ENCODE assay signal across 35 mouse cellular contexts in genomic region chr9:48404687-48405086, GRCm38 (mm10). TPM values are rescaled to one million over a fixed set of nuclear protein-coding genes. Genes with fewer than 3 reads are reported as not detected.
"Had no signal": no experiment of that assay in that cellular context is flagged by ENCODE, and none has a peak within 500 bp of the region (broad histone marks: within the 10 kb centered on the region; RNA-seq: fewer than 3 reads in every experiment).

No protein-coding gene starts in this region.

- H3K4me2 ChIP-seq: heart, embryonic 11.5 days; heart, embryonic 12.5 days; heart, embryonic 13.5 days; heart, embryonic 15.5 days; hindbrain, embryonic 12.5 days; hindbrain, embryonic 13.5 days; hindbrain, embryonic 14.5 days; hindbrain, embryonic 15.5 days; intestine, embryonic 15.5 days; kidney, embryonic 15.5 days had no signal

- H3K9me3 ChIP-seq: heart, embryonic 12.5 days; heart, embryonic 15.5 days; hindbrain, embryonic 10.5 days; hindbrain, embryonic 12.5 days; hindbrain, embryonic 13.5 days; hindbrain, embryonic 15.5 days; intestine, embryonic 15.5 days; kidney, embryonic 15.5 days had no signal

- H3K36me3 ChIP-seq: heart, embryonic 12.5 days; heart, embryonic 13.5 days; heart, embryonic 15.5 days; hindbrain, embryonic 10.5 days; hindbrain, embryonic 12.5 days; hindbrain, embryonic 13.5 days; hindbrain, embryonic 15.5 days; intestine, embryonic 15.5 days; kidney, embryonic 15.5 days had no signal

- ATAC-seq: hindbrain, embryonic 16.5 days; hindbrain, postnatal 0 days; inflammation-experienced regulatory T-cells, adult 6 months; intestine, embryonic 15.5 days; intestine, embryonic 16.5 days; intestine, postnatal 0 days had no signal

- H3K9ac ChIP-seq: heart, embryonic 12.5 days; heart, embryonic 13.5 days; heart, embryonic 15.5 days; hindbrain, embryonic 12.5 days; hindbrain, embryonic 13.5 days; hindbrain, embryonic 14.5 days; hindbrain, embryonic 15.5 days; intestine, embryonic 15.5 days; kidney, embryonic 15.5 days had no signal

- H3K27ac ChIP-seq: heart, embryonic 13.5 days; heart, embryonic 15.5 days; hindbrain, embryonic 10.5 days; hindbrain, embryonic 12.5 days; hindbrain, embryonic 13.5 days; hindbrain, embryonic 14.5 days; hindbrain, embryonic 15.5 days; hindbrain, postnatal 0 days; intestine, embryonic 15.5 days; kidney, embryonic 15.5 days; kidney, postnatal 0 days; layer of hippocampus, adult 2 months; left cerebral cortex, adult 2 months had no signal

- DNase-seq: heart, postnatal 10 days; heart, postnatal 14 days; heart, postnatal 36 days; heart, postnatal 4 days; kidney, adult 11 months; kidney, adult 18-20 months; kidney, adult 2 months; kidney, adult 8-10 months; kidney, adult 9 months; kidney, postnatal 10 days; kidney, postnatal 14 days; kidney, postnatal 25 days; kidney, postnatal 36 days; kidney, postnatal 4 days; layer of hippocampus, adult 9-11 months; layer of hippocampus, postnatal 36 days had no signal

- H3K4me3 ChIP-seq: heart, embryonic 12.5 days; heart, embryonic 13.5 days; heart, embryonic 15.5 days; hindbrain, embryonic 10.5 days; hindbrain, embryonic 12.5 days; hindbrain, embryonic 13.5 days; hindbrain, embryonic 15.5 days; intestine, embryonic 15.5 days; kidney, embryonic 15.5 days; layer of hippocampus, adult 2 months; left cerebral cortex, adult 2 months had no signal

- H3K27me3 ChIP-seq: heart, embryonic 12.5 days; heart, embryonic 13.5 days; heart, embryonic 15.5 days; hindbrain, embryonic 12.5 days; hindbrain, embryonic 13.5 days; hindbrain, embryonic 15.5 days; intestine, embryonic 15.5 days; kidney, embryonic 15.5 days had no signal

- H3K4me1 ChIP-seq: heart, embryonic 12.5 days; heart, embryonic 13.5 days; heart, embryonic 15.5 days; hindbrain, embryonic 10.5 days; hindbrain, embryonic 12.5 days; hindbrain, embryonic 13.5 days; hindbrain, embryonic 15.5 days; intestine, embryonic 15.5 days; kidney, embryonic 15.5 days had no signal

RNA-seq across cellular contexts. Expression of gene Nxpe2, which starts 51.4 kb away (rescaled TPM):
- total RNA-seq: hindbrain, postnatal 0 days had no signal
